Mouse (Mus musculus): ENCODE results near the gene Zfp213.
"Not testable (repeated sequence)": the region's sequence is repeated elsewhere in the genome, so short reads cannot be mapped to it uniquely, and the experiment has no call there.

The Zfp213 gene

DNA sequence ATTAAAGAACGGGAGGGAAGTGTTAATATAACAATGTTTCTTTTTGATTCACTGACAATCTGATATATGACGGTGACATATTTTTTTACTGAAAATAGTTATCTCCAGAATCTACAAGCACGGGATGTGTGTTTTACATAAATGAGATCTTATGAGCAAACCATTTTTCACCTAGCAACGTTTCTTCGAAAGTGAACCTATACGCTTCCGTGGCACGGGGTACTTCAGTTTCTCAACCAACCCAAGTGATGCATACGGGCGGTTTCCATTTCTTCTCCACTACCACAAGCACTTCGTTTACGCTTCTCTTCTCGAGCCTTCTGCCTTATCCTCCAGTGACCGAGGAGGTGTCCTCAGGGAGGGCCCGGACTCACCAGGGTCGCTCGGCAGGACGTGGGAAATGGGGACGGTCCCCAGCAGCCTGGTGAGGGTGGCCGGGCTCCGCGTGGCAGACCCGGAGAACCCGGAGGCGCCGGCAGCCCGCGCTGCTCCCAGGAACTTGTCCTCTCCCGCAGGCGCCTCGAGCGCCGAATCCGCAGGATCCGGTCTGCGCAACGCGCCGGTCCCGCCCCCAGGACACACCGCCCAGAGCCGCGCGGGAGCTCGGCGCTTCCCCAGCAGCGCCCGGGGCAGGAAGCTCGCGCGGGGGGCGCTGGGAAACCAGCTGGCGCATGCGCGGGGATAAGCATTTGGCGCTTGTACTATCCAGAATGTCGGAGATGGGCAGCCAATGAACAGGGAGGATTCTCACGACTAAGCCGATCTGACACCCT is at the start of gene Zfp213:
TSS of gene Zfp213 (minus strand) at position 644 of the 773 bp plus-strand sequence.
- DNase-seq (ENCODE audit: low read depth, low spot score) = peak; percentile 96

DNA sequence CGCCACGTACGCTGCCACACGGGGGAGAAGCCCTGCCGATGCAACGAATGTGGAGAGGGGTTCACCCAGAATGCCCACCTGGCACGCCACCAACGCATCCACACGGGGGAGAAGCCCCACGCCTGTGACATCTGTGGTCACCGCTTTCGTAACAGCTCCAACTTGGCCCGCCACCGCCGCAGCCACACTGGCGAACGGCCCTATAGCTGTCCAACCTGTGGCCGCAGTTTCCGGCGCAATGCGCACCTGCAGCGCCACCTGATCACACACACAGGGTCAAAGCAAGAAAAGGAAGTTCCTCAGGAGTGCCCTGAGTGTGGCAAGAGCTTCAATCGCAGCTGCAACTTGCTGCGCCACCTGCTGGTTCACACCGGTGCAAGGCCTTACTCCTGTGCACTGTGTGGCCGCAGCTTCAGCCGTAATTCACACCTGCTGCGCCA is 46.3 kb upstream of the Zfp213 start:
- DNase-seq (ENCODE audit: low read depth, low spot score) = no peak

DNA sequence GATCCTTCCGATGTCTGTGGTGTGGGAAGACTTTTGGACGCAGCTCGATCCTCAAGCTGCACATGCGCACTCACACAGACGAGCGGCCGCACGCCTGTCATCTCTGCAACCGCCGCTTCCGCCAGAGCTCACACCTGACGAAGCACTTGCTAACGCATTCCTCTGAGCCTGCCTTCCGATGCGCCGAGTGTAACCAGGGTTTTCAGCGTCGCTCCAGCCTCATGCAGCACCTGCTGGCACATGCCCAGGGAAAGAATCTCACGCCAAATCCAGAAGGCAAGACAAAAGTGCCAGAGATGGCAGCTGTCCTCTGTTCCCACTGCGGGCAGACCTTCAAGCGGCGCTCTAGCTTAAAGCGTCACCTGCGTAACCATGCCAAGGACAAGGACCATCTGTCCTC is 45.6 kb upstream of the Zfp213 start:
- DNase-seq (ENCODE audit: low read depth, low spot score) = no peak

DNA sequence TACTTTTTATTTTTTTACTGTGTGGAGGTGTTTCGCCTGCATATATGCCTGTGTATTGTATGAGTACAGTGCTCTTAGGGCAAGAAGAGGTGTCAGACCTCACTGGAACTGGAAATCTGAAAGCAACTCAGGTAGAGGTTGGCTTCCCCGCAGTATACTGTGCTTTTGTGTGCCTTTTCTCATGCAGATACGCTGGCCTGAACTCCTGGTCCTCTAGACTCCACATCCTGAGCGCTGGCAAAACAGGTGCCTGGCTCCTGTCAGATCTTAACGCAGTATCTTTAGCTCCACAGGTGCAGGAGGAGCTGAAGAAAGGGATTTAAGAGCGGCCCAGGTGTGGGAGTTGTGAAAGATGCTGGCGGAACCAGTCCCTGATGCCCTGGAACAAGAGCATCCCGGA is 41.2 kb upstream of the Zfp213 start:
- DNase-seq (ENCODE audit: low read depth, low spot score) = no peak

DNA sequence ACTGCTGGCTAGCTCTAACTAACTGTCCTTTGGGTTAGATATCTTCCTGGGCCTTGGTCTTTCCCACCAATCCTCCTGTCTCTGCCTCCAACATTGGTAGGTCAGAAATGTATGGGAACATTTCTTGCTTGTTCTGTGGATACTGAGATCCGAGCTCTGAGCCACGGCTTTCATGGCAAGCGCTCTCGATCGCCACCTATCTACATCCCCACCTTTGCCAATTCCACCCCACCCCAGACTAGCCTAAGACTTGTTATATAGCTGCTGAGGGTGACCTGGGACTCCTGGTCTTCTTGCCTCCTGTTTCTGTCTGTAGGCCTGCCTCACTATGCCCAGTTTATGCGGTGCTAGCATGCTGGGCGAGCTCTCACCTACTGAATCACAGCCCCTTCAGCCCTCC is 40.4 kb upstream of the Zfp213 start:
- no peak for DNase-seq (ENCODE audit: low read depth, low spot score)

DNA sequence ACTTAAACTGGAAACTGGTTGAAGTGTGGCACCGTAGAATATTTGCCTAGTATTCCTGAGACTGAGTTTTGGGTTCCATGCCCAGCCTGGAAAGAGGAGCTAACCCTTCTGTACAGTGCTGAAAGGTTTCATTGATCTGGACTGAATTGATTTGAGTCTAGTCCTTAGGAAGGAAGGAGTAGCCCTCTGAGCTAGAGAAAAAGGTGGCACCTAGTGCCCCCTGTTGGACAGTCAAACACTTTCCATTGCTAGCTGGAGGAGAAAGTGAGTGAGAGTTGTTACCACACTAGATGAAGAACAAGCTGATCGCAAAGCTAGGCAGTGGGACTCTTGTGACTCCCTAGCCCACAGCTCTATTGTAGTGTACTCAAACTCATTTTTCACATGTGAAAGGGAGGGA is 39.5 kb upstream of the Zfp213 start:
- peak; percentile 51 for DNase-seq (ENCODE audit: low read depth, low spot score)

DNA sequence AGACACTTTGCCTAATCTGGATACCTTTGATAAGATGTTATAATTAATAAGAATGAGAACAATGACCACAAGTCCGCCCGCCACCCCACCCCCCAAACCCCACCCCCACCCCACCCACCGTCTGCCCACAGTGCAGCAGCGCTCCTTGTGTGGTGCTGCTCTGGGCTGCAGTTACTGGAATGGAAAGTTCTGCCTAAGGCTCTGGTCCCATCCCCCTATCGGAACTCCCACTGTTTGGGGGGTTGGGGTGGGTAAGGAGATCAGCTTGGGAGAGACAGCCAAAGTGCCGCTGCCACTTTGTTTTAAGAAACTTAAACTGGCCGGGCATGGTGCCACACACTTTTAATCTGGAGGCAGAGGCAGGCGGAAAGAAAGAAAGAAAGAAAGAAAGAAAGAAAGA is 39.0 kb upstream of the Zfp213 start:
- DNase-seq (ENCODE audit: low read depth, low spot score) = no peak

DNA sequence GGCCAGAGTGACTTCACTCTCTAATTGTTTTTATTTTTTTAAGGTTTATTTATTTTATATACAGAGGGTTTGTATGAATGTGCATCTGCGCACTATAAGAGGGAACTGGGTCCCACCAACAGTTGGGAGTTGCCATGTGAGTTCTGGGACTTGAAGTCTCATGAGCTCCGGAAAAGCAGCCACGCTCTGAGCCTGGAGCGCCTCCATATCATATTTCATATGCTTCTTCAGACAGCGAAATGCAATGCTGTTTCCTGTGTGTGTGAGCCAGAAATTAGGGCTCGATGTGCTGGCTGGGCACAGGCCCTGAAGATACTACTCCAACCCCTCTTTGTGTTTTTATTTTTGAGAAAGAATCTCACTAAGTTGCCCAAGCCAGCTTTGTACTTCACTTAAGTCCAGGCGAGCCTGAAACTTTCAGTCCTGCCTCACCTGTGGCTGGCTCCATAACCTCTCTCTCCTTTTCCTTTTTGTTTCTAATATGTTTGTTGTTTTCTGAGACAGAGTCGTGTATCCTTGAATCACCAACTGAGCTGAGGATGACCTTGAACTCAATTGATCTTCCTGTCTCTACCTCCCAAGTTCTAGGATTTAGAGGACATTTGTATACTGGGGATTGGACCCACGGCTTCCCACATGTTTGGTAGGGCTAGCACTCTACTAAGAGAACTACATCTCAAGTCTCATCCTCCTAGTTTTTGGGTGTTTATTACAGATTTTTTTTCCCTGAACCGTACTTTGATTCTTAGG is 38.0 kb upstream of the Zfp213 start:
- no peak for DNase-seq (ENCODE audit: low read depth, low spot score)

DNA sequence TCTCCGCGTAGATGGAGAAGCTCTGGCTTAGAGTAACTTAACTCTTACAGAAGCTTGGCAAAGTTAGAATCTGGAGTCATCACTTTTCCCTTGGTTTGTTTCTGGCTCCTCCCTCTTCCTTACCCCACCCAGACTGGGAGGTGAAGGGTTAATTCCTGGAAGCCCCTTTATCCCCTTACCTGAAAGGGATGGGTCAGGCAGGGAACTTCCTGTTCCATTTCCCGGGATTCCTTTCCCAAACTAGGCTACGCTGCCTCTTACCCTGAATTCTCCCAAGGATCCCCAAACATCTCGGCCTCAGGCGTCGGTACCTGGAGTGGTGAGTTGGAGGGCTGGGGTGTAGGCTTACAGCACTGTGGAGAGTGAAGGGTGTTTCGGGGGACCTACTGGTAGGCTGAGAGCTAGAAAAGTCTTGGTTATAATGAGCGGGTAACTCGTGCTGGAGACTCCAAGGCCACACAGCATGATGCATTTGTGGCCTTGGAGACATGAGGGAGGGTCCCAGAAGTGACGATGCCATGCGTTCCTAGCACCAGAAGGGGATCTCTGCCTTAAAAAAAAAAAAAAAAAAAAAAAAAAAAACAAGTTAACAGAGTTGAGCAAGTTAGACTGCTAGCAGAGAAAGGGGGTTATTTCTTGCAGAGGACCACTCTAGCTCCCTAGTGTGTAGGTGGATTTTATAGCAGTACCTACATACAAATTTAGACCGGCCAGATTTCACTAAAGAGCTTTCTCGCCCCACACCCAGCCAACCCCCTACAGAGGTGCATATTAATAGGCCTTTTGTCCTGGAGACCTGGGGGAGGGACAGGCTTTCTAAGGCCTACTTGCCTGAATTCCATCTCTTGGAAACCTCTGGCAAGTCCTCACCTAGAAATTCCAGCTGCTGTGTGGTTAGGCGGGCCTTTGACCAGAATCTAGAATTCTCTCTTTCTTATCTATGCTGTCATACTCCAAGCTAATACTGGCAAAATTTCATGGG is 36.9 kb upstream of the Zfp213 start, which contains the start of gene Zscan10:
TSS of gene Zscan10 (plus strand) at position 216 of the 982 bp plus-strand sequence.
- DNase-seq (ENCODE audit: low read depth, low spot score) = no peak

DNA sequence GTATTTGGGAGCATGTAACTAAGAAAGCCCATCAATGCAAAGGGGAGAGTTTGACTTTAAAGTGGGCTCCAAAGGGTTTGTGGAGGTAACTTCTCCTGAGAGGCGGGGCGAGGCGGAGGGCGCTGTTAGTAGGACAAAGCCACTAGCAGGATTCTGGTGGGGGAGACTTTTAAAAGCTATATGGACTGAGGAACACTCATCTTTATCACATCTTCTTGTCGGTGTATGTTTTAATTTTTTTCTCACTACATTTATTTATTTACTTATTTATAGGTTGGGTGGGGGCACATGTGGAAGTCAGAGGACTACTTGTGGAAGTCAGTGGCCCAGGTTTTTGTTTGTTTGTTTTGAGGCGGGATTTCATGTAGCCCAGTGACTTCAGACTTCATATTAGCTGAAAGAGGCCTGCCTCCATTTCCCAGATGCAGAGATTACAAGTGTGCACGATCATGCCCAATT is 35.6 kb upstream of the Zfp213 start:
- no peak for DNase-seq (ENCODE audit: low read depth, low spot score)

DNA sequence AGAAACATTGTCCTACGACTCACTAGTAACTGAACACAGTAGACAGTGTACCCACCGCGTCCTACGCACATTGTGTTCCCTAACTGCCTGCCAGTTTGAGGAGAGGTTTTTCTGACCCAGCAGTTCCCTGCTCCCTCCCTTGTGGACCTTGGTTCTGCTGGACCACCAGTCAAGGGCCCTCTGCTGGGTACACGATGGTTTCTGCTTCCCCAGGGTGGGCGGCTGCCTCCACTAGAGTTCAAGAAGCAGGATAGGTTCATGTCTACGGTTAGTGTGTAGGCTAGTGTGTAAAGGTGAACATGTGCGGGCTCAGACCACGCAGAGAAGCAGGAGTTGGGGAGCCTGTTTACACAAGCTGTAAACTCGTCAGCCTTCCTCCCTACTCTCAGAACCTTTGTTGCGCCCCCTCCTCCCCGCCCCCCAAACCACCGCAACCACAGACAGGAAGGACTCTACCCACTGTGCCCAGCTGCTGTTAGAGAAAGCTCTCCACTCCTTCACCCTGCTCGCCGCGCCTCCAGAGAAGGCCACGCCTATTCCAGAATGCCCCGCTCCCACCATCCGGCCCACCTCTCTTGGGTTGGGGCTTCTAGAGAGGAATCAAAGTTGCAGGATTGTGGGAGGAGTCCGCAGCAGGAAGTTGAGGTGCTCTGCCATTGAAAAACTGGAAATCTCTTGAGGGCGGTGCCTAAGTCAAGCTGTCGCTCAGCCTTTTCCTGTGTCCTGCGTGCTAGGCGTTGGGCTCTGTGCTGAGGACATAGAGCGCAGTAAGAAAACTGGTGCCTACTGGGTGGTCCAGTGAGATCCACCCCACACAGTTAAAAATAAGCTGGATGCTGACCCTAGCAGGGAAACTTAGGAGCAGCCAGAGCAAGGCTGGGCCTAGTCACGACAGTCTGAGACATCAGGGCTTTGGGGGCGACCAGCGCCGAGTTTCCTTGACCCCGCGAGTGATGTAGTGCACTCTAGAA is 34.8 kb upstream of the Zfp213 start, which contains the start of gene Zfp13:
TSS of gene Zfp13 (minus strand) at position 906 of the 971 bp plus-strand sequence.
- DNase-seq (ENCODE audit: low read depth, low spot score) = peak; percentile 93

DNA sequence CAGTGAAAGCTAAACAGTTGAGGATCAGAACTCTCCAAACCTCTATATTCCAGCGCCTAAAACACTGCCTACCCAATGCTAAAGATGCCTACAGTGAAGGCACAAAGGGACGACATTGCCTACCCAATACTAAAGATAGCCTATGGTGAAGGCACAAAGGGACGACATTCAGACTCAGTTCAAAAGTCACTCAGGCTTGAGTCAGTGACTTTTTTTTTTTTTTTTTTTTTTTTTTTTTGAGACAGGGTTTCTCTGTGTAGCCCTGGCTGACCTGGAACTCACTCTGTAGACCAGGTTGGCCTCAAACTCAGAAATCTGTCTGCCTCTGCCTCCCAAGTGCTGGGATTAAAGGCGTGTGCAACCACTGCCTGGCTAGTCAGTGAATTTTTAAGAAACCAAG is 31.1 kb upstream of the Zfp213 start:
- not testable (repeated sequence) for DNase-seq (ENCODE audit: low read depth, low spot score)

DNA sequence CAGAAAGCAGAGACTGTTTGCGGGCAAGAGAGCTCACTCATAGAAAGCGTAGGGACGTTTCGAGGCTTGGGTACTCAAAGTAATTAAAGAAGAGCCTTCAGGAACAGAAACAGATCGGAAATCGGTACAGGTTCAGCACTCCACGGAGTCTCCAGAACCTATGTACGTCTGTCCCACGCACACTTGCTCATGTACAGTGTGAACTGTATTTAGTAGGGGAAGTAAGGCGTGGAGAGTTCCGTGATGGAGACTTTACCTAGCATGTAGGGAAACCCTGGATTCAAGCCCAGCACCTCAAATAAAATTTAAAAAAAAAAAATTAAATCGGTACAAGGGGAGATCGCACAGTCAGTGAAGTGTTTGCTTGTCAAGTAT is 28.9 kb upstream of the Zfp213 start:
- DNase-seq (ENCODE audit: low read depth, low spot score) = no peak

DNA sequence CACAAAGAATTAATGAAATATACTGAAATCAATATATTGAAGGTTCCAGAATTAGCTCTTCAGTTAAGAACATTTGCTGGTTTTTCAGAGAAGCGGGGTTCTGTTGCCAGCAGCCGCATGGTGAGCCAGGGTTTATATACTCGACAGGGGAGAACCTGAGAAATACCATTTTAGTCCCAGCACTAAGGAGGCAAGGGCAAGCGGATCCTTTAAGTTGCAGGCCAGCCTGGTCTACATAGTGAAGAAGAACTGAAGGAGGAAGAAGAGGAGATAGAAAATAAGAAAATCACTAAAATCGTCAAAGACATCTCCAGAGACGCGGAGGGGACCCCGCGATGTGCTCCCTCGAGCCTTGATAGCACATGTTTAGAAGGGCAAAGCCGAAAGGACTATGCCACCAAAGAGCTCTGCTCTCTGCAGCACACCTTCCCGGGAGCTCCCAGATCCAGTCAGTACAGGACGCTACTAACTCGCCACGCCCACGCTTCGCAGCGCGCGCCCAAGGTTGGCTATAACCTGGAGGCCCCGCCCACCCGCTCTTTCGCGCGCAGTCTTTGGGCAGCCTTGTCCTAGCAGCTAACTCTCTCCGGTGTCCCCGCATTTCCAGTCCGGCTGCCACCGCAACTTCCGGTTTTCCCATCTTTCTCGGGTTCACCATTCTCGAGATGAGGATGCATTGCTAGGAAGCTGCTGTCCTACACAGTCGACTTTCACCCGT is 28.3 kb upstream of the Zfp213 start:
- peak; percentile 97 for DNase-seq (ENCODE audit: low read depth, low spot score)

DNA sequence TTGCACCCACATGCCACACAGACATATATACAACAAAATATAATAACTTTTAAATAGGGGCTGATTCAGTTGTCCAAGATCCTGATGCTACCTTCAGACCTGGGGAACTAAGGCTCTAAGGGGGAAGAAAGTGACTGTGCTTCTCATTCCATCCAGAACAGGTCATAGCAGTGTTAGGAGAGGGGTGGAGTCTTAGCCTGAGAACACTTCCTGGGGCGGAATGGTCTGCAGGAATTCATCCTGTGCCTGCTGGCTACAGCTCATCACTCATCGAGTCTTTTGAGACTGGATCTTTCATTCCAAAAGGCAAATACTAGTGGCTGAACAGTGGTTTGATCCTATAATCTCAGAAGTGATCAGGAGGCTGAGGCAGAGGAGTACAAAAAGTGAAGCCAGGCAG is 23.2 kb upstream of the Zfp213 start:
- DNase-seq (ENCODE audit: low read depth, low spot score) = no peak

DNA sequence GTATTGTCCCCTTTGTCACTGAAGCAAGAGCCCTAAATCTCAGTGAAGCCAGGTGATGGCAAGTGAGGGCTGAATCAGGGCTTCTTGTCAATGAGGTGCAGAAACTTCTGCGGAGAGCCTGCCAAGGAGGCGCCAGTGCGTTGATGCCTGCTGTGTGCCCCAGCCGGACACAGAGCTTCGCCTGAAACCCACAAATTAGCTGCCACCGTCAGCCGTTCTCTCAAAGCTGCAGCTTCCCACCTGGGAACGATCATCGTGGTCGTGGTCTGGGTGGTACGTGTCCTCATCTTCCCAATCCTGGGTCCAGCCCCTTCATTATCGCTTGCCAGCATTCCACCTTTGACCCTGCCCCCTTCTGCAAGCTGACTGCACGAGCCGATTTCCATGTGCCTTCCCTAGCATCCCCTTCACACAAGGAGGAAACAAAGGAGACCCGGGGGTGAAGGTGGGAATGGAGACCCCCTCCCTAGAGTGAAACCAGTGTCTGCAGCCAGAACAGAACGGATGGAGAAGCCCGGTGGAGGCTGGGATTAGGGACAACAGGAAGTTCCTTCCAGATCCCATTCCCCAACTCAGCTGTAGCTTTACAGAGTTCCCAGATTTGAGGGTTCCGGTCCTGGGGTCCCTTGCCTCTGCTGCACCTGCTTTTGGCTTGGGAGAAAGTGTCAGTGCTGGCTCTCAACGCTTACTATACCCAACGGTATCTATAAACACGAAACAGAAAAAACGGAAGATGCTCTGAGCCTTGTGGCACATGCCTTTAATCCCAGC is 21.9 kb upstream of the Zfp213 start:
- peak; percentile 84 for DNase-seq (ENCODE audit: low read depth, low spot score)

DNA sequence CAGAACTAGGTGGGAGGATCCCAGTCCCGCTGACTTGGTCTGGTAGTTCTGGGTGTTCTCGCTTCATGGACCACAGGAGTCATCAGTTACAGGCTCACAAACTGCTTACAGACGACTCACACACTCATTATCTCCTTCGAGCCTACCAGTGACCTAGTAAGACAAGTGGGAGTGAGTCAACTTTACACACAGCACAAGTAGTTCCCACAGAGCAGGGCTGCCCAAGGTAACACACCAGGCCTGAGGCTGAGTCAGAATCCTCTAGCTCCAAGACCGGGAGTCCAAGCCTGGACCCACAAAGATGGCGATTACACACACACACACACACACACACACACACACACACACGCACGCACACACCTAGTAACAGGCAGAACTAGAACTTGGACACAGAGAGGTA is 20.7 kb upstream of the Zfp213 start:
- DNase-seq (ENCODE audit: low read depth, low spot score) = no peak

DNA sequence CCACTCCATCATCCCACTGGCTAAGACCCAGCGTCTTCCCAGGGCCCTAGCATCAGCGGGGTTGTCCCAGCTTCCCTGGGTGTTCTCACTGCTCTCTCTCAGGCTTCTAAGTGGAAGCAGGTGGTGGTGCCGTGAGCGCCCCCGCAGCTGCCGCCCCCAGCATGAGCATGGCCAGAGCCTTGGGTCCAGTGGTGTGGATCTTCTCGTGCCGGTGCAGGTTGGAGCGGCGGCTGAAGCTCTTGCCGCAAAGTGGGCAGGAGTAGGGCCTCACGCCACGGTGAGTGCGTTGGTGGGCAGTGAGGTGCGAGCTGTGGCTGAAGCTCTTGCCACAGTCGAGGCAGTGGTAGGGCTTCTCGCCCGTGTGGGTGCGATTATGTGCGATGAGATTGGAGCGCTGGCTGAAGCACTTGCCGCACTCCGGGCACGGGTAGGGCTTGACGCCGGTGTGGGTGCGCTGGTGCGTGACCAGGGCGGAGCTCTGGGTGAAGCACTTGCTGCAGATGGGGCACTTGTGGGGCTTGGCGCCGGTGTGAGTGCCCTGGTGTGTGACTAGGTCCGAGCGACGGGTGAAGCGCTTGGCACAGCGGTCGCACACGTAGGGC is 12.0 kb upstream of the Zfp213 start:
- no peak for DNase-seq (ENCODE audit: low read depth, low spot score)

DNA sequence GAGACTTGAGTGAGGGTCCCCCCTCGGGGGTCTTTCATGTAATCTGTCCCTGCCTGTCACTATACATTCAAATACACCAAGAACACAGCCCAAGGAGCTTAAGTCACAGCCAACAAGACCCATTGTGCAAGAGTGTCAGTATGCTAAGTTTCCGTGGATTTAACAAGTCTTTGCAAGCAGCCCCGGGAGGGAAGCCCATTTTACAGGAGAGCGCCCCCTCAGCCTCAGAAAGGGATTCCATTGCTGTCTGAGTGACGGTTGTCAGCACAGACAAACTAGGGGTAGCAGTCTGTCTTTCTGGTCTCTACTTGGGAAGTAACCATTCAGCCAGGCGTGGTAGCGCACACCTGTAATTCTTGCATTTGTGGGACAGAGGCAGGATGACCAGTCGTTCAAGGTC is 10.1 kb upstream of the Zfp213 start:
- no peak for DNase-seq (ENCODE audit: low read depth, low spot score)
